Mouse (Mus musculus): ENCODE data around the gene Aqp1. TPM values are rescaled to one million over a fixed set of nuclear protein-coding genes. Genes with fewer than 3 reads are reported as not detected.

Gene Aqp1
- 121 TPM for polyA plus RNA-seq (2014; fragmentation: Illumina TruSeq; extraction: RNeasy Lipid Tissue Mini Kit (QIAGEN cat#74804); ENCODE audit: low read depth, low replicate concordance)

DNA sequence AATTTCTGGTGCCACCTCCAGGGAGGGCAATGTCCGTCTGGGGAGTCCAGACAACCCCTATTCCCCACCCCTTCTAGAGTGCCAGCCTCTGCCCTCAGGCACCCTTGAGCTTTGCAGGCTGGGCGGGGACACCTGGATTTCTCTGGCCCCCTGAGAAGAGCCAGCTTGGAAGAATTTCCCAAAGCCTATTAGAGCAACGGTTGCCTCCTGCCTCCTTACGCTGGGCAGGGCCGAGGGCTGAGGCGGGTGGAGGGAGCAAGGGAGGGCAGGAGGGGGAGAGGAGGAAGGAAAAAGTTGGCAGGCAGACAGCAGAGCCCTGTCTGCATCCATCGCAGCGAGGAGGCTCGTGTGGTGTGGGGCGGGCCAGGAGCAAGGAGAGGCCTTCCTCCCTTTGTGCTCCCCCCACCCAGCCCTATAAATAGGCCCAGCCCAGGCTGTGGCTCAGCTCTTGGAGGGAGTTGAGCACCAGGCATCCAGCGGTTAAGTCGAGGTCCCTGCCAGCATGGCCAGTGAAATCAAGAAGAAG is at the start of gene Aqp1:
TSS of gene Aqp1 (plus strand) at position 444 of the 526 bp plus-strand sequence.

DNA sequence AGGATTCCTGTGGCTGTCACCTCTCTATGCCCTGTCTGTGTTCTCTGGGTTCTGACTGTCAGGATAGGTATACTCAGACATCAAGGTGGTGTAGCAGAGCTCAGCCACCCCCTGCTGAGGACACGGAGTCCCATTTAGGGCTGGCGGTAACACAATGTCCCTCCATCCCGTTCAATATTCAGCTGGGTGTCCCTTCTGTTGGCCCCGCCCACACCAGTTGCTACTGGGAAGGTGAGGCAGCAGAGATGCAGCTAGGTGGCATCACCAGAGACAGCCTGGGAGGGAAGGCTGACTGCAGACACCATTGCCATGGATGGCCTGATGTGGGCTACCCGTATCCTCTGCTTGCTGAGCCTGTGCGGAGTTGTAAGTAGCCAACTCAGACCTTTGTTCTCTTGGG is 39.8 kb downstream of the Aqp1 start, which contains the start of gene Ghrhr:
TSS of gene Ghrhr (plus strand) at position 220 of the 400 bp plus-strand sequence.

Other genes with a start within 250 kb of the Aqp1 start
- gene Crhr2, start 203.4 kb upstream of the Aqp1 start, polyA plus RNA-seq (2014; fragmentation: Illumina TruSeq; extraction: RNeasy Lipid Tissue Mini Kit (QIAGEN cat#74804); ENCODE audit: low read depth, low replicate concordance), result not detected
- 58.6 TPM for gene Inmt, start 161.4 kb upstream of the Aqp1 start, polyA plus RNA-seq (2014; fragmentation: Illumina TruSeq; extraction: RNeasy Lipid Tissue Mini Kit (QIAGEN cat#74804); ENCODE audit: low read depth, low replicate concordance)
- 4.6 TPM for gene Mindy4, start 133.0 kb upstream of the Aqp1 start, polyA plus RNA-seq (2014; fragmentation: Illumina TruSeq; extraction: RNeasy Lipid Tissue Mini Kit (QIAGEN cat#74804); ENCODE audit: low read depth, low replicate concordance)
- not detected for gene Ghrhr, start 39.9 kb downstream of the Aqp1 start, polyA plus RNA-seq (2014; fragmentation: Illumina TruSeq; extraction: RNeasy Lipid Tissue Mini Kit (QIAGEN cat#74804); ENCODE audit: low read depth, low replicate concordance)
- 0.53 TPM for gene Adcyap1r1, start 115.5 kb downstream of the Aqp1 start, polyA plus RNA-seq (2014; fragmentation: Illumina TruSeq; extraction: RNeasy Lipid Tissue Mini Kit (QIAGEN cat#74804); ENCODE audit: low read depth, low replicate concordance)

Measured in kidney, adult 10 weeks (tissue).